Mouse (Mus musculus) E14TG2a.4 (cell line): ENCODE data around the gene Ttll11.

ENCODE experiments used
- CTCF ChIP-seq: conservative IDR thresholded peaks from 2 replicates; pipeline ENCODE4 v1.5.1; 2014; ENCODE audit warnings: low read length
- NANOG ChIP-seq: IDR thresholded peaks from 2 replicates; pipeline ENCODE4 v1.6.1; 2014; ENCODE audit warnings: borderline replicate concordance, low read length, mixed read lengths

- no peak for TF ChIP-seq CTCF
- no peak for TF ChIP-seq NANOG
Measured at GRCm38 (mm10) chr2:35715485-35715884, 264.2 kb downstream of the Ttll11 start.
